25 mouse cellular contexts compared by ENCODE assay signal in the genomic region with DNA sequence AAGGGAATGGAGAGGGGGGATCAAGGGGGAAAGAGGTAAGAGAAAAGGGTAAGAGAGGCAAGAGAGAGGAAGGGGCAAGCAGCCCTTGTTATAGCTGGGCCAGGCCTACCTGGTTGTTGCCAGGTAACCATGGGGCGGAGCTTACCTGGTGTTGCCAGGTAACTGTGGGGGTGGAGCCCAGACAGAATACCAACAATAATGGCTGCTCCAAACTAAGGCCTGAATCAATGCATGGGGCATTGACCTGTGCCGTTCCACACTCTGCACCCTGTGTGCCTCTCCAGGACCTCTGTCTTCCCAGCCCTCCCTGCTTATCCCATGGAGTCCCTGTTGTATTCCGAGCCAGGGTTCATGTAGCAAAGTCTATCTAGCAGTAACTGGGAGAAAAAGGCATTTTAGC.
DNase-seq lines count a peak whose midpoint lies in the region; TF ChIP-seq lines count a peak whose summit lies in the region.
"Had no signal": no experiment of that assay in that cellular context is flagged by ENCODE, and none has a peak within 500 bp of the region (broad histone marks: within the 10 kb centered on the region; RNA-seq: fewer than 3 reads in every experiment).

No protein-coding gene starts in this region.

- peak; percentile 36 for DNase-seq in kidney, adult 11 months
- no peak for DNase-seq in kidney, postnatal 4 days
- DNase-seq in kidney, postnatal 14 days: peak; percentile 10
- no peak for DNase-seq in kidney, postnatal 10 days
- DNase-seq in limb, embryonic 10.5 days (ENCODE audit: low spot score): no peak
- DNase-seq in spleen, postnatal 36 days (ENCODE audit: low spot score in 2 of 2): no peak
- DNase-seq: adrenal gland, postnatal 36 days; cerebellum, adult 18-20 months; cerebellum, postnatal 10 days; forebrain, postnatal 0 days; heart, postnatal 10 days; layer of hippocampus, adult 9-11 months; liver, embryonic 13.5 days; lung, adult 2 months; lung, postnatal 10 days; midbrain, embryonic 14.5 days; right cerebral cortex, postnatal 14 days; thymus, adult 2 months; thymus, postnatal 36 days had no signal

- no peak overlapping the region for H3K4me3 ChIP-seq in cortical plate, adult 2 months (ENCODE audit: insufficient read depth, low read length)
- H3K4me3 ChIP-seq in limb, embryonic 10.5 days: no peak overlapping the region
- H3K4me3 ChIP-seq: embryonic facial prominence, embryonic 15.5 days; forebrain, embryonic 12.5 days; hindbrain, embryonic 10.5 days; hindbrain, embryonic 15.5 days; liver, embryonic 13.5 days; stomach, embryonic 15.5 days had no signal

- no peak for TF ChIP-seq CTCF in cortical plate, adult 2 months (IDR thresholded peaks at IDR 0.05; ENCODE audit: extremely low read depth, insufficient read depth, low read length)

- 93% methylated on average over 3 of the region's 3 CpGs for WGBS in limb, embryonic 10.5 days

- no peak for TF ChIP-seq POLR2A in cortical plate, adult 2 months (IDR thresholded peaks at IDR 0.05; ENCODE audit: extremely low read depth, insufficient read depth, low read length)

- H3K27me3 ChIP-seq in limb, embryonic 10.5 days (ENCODE audit: low read depth, poor library complexity, severe bottlenecking): no peaks in the 10 kb centered on the region
- H3K27me3 ChIP-seq: embryonic facial prominence, embryonic 15.5 days; hindbrain, embryonic 15.5 days; liver, embryonic 13.5 days; stomach, embryonic 15.5 days had no signal

- H3K9me3 ChIP-seq in limb, embryonic 10.5 days (replicated peaks): no peaks in the 10 kb centered on the region
- H3K9me3 ChIP-seq: embryonic facial prominence, embryonic 15.5 days; hindbrain, embryonic 15.5 days; liver, embryonic 13.5 days; stomach, embryonic 15.5 days had no signal

- no peaks in the 10 kb centered on the region for H3K36me3 ChIP-seq in limb, embryonic 10.5 days
- H3K36me3 ChIP-seq: embryonic facial prominence, embryonic 15.5 days; forebrain, embryonic 12.5 days; hindbrain, embryonic 10.5 days; hindbrain, embryonic 15.5 days; liver, embryonic 13.5 days; stomach, embryonic 15.5 days had no signal

- peaks cover 6% of the 10 kb centered on the region; the same call in 1 of the 2 replicates for H3K4me1 ChIP-seq in cortical plate, adult 2 months (ENCODE audit: control insufficient read depth, insufficient read depth, low read length)
- H3K4me1 ChIP-seq in limb, embryonic 10.5 days: peaks cover 18% of the 10 kb centered on the region
- H3K4me1 ChIP-seq: liver, embryonic 13.5 days had no signal

- H3K27ac ChIP-seq in cortical plate, adult 2 months (ENCODE audit: insufficient read depth, low read length): peak overlapping the region; percentile 47; the same call in 1 of the 2 replicates
- peak overlapping the region; percentile 38; the same call in 1 of the 2 replicates for H3K27ac ChIP-seq in limb, embryonic 10.5 days
- H3K27ac ChIP-seq: embryonic facial prominence, embryonic 15.5 days; forebrain, embryonic 12.5 days; hindbrain, embryonic 10.5 days; hindbrain, embryonic 15.5 days; liver, embryonic 13.5 days; stomach, embryonic 15.5 days had no signal

Comparison
In these comparisons a context has a peak if more than half of its experiments do, and no peak if none do; other contexts are left out.
1. DNase-seq: peak in kidney, adult 11 months (single experiment) and kidney, postnatal 14 days (single experiment); none in kidney, postnatal 4 days (0 of 2), kidney, postnatal 10 days (single experiment), limb, embryonic 10.5 days (single experiment) and spleen, postnatal 36 days (0 of 2).